Mouse (Mus musculus) gastrocnemius, adult 2 months (tissue): ENCODE data around the gene Gnpat. TPM values are rescaled to one million over a fixed set of nuclear protein-coding genes. Genes with fewer than 3 reads are reported as not detected.

Source experiments
- DNase-seq: peaks from one replicate; pipeline ENCODE4 v3.0.0; 2022
- H3K27ac ChIP-seq: fragments of 200-600 bp; 2 replicates; pipeline ENCODE4 v1.8.1; 2022; ENCODE audit warnings: mild to moderate bottlenecking
- H3K4me3 ChIP-seq: fragments of 200-600 bp; 2 replicates; pipeline ENCODE4 v1.8.1; 2022; ENCODE audit warnings: mild to moderate bottlenecking, moderate library complexity
- CTCF ChIP-seq: fragments of 200-600 bp; IDR thresholded peaks from 2 replicates; pipeline ENCODE4 v1.8.1; 2022; ENCODE audit warnings: antibody characterized with exemption, mild to moderate bottlenecking, moderate library complexity
- intact Hi-C: fragments of 180-260 bp; cut with DNase I; formaldehyde crosslinking; loops from one replicate; pipeline ENCODE4 v1.15.1; 2025
- total RNA-seq, 2 experiments: library from RNA; stranded (reverse); gene quantifications; 2 replicates each; pipeline ENCODE4 v1.2.3; 2021

The Gnpat gene
- total RNA-seq, 2 experiments from 2014 or later: 157 to 173 TPM

DNA sequence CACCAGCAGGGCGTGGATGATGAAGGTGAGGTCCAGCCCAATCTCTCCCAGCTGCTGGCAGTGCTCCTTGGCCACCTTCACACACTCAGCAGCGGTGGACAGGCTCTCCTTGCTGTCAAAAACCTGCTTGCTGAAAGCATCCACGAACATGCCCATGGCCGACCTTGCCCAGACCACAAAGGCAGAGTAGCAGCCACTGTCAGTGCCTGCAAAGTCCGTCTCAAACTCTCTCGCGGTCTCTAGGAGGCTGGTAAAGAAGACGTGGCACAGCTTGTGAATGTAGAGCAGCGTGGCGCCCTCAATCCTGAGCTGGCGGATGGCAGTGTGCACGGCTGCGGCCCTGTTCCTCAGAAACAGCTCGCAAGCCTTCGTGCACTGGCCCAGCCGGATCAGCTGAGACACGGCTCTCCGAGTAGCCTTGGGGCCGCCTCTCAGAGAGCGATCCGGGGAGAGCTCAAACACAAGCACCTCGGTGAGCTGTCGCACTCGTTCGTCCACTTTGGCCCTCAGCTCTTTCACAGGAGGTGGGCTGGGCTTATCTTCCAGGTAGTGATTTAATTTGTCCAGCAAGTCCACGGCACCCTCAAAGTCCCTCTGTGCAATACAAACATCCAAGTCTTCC lies 33.3 kb downstream of the Gnpat start:
- no peak for TF ChIP-seq CTCF
- intact Hi-C loops: loop anchor here (2.0 to 5.0 kb wide), 2 partner anchors 117 to 141 kb away; partner anchors contain the start of gene Tsnax
- H3K27ac ChIP-seq: peak overlapping the region; percentile 97

DNA sequence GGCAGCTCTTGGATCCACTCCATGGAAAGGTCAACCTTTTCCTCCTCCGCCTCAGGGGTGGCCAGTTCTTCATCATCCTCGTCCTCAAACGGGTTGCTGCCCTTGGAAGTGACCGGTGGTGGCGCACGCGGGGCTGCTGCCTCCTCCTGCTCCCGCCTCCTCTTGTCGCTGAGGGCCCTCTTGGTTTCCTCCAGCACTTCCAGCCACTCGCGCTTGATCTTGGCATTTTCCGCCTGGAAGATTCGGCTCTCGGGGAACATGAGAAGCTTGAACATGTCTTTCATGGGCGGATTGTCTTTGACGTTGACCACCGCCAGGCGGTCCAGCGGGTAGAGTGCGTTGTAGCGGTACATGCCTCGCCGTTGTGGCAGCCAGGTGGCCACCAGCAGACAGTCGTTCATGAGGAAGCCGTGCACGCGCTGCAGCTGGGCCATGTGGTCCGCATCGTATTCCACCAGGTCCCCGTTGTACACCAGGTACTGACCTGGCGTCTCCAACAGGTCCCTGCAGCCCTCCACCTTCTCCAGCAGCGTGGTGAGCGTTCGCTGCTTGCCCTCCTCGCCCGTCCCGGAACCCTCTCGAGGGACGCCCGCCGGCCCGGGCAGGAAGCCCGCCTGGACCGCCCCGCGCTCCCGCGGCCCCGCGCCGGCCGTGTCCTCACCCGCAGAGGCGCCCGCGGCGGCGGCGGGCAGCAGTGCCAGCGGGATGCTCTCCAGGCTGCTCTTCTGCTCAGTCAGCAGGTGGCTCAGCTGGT lies 34.0 kb downstream of the Gnpat start:
- intact Hi-C loops: loop anchor here (1.0 to 5.0 kb wide), 3 partner anchors 52 to 140 kb away; partner anchors contain the start of genes Egln1 and Tsnax
- Histone ChIP-seq H3K4me3 (peak overlapping the region; percentile 100), H3K27ac (peak overlapping the region; percentile 97)
- TF ChIP-seq CTCF: peak; percentile 75
- peak; percentile 87 for DNase-seq

More for the DNA sequence above, 33.3 kb downstream of the Gnpat start:
- peak overlapping the region; percentile 100 for H3K4me3 ChIP-seq
- DNase-seq: peak; percentile 34

- Histone ChIP-seq H3K27ac (peak within 1 kb of the TSS; percentile 97), H3K4me3 (peak within 1 kb of the TSS; percentile 100)
- DNase-seq: peak; percentile 98
- intact Hi-C loops: loop anchor here (1.0 to 5.0 kb wide), 3 partner anchors 52 to 140 kb away; partner anchors contain the start of genes Egln1 and Tsnax
- TF ChIP-seq CTCF: no peak
Observed at GRCm38 (mm10) chr8:124897386-124898250, 34.8 kb downstream of the Gnpat start, which contains the start of the genes Exoc8 and Sprtn. Gene Exoc8 (minus strand): TSS chr8:124897705. Gene Sprtn (plus strand): TSS chr8:124897886.

- H3K27ac ChIP-seq: peak overlapping the region; percentile 97
- peak overlapping the region; percentile 100 for H3K4me3 ChIP-seq
- peak; percentile 37 for DNase-seq
- TF ChIP-seq CTCF: no peak
- intact Hi-C loops: loop anchor here (5.0 kb wide), 1 partner anchor 139 kb away; no protein-coding TSS in a partner anchor
Observed at GRCm38 (mm10) chr8:124898251-124898905, 35.5 kb downstream of the Gnpat start.

DNA sequence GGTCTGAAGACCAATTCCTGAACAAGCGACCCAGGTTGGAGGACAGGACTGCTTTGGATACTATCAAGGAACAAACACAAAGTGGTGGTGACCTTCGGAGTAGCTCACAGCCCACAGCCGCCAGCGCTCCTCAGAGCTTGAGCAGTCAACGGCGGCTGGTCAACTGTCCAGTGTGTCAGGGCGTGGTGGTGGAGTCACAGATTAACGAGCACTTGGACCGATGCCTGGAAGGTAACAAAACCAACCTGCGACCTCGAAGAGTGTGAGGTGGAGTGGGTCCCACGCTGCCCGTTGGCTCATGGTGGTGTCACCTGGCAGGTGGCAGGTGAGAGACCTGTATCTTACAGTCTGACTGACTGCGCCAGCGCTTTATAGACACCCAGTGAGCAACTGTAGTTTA lies 40.4 kb downstream of the Gnpat start:
- intact Hi-C loops: no loop called here
- TF ChIP-seq CTCF: no peak
- H3K4me3 ChIP-seq: no peak overlapping the region

GRCm38 (mm10) chr8:124905482-124905881 lies 42.6 kb downstream of the Gnpat start:
- H3K4me3 ChIP-seq: no peak overlapping the region
- intact Hi-C loops: no loop called here
- no peak for TF ChIP-seq CTCF
- no peak for DNase-seq
- H3K27ac ChIP-seq: no peak overlapping the region

More for the DNA sequence above, 40.4 kb downstream of the Gnpat start:
- H3K27ac ChIP-seq: no peak overlapping the region
- no peak for DNase-seq

GRCm38 (mm10) chr8:124909936-124910335 lies 47.1 kb downstream of the Gnpat start:
- peak; percentile 53 for DNase-seq
- TF ChIP-seq CTCF: no peak
- intact Hi-C loops: loop anchor here (5.0 kb wide), 1 partner anchor 37 kb away; the partner anchor contains the start of gene Egln1
- H3K27ac ChIP-seq: peak overlapping the region; percentile 24
- H3K4me3 ChIP-seq: no peak overlapping the region

GRCm38 (mm10) chr8:124910349-124910748 lies 47.5 kb downstream of the Gnpat start:
- peak; percentile 73 for DNase-seq
- Histone ChIP-seq H3K4me3 (no peak overlapping the region), H3K27ac (peak overlapping the region; percentile 24)
- peak; percentile 58 for TF ChIP-seq CTCF
- intact Hi-C loops: loop anchor here (5.0 kb wide), 1 partner anchor 37 kb away; the partner anchor contains the start of gene Egln1

DNA sequence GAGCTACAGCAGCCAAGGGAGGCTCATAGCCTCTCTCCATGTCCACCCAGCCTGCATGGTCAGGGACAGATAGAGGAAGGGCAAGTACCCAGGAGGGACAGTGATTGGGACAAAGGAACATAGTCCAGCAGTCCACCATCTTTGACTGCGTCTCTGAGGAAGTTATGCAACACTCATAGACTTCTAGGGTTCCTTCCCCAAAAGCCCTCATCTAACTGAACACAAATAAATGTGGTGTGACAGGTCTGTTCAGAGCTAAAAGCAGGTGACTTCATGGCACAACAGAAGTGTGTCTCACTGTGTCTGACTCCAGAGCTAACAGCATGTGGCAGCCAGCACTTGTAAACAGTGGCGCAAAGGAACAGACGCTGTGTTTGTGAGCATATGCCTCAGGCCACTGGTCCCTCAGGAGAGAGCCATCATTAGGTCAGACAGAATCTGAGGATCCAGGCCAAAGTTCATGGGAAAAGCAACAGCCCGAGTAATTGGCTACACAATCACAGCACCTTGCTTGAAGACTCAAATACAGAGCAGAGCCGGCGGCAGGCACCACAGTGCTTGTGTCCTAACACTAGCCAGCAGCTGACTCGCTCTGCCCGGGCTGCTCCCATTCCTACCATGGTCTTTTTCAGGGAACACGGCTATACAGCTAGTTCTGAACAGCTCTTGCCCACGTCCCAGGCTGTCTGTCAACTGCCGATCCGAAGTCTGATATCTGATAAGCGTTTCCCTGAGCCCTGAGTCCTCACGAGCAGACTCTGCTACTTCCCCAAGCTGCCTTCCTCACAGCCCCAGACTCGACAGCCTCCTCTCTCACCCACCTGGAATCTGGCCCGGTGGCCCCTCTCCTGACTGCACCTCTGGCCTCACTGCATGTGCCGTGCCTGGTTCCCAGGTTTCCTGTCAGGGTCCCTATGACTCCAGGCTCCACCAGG lies 49.4 kb downstream of the Gnpat start:
- Histone ChIP-seq H3K27ac (no peak overlapping the region), H3K4me3 (no peak overlapping the region)
- intact Hi-C loops: loop anchor here (5.0 kb wide), 1 partner anchor 35 kb away; the partner anchor contains the start of gene Egln1
- no peak for DNase-seq
- no peak for TF ChIP-seq CTCF

DNA sequence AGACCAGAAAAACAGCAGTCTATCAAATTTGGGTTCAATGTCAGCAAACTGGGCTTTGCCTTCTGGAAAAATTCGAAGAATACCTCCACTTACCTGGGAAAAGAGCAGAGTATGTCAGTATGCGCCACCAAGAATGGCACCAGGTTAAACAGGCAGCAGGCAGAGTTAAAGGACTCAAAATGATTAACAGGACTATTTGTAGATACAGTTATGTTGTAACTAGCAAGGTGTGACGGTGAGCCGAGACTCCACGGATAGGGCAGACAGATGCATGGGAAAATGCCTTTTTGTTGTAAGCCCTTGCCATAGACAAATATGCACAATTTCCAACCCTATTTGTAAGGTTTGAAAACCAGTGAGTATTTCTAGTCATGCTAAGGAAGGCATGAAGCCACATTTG lies 51.2 kb downstream of the Gnpat start:
- no peak overlapping the region for H3K27ac ChIP-seq
- no peak overlapping the region for H3K4me3 ChIP-seq
- no peak for DNase-seq
- TF ChIP-seq CTCF: no peak
- intact Hi-C loops: loop anchor here (5.0 kb wide), 1 partner anchor 33 kb away; the partner anchor contains the start of gene Egln1
